Mouse (Mus musculus) lung, embryonic 14.5 days (tissue): ENCODE data around the gene Pgap3. TPM values are rescaled to one million over a fixed set of nuclear protein-coding genes. Genes with fewer than 3 reads are reported as not detected.

Source experiments
- ATAC-seq: fragments of 200-750 bp; cut with Nextera tagmentation; 2 replicates; pipeline ENCODE4 v1.8.0; 2017; ENCODE audit warnings: mild to moderate bottlenecking, moderate TSS enrichment, moderate library complexity; ENCODE audit not compliant: insufficient read depth
- DNase-seq: peaks from one replicate; pipeline ENCODE4 v3.0.0-alpha.2; 2015
- H3K27ac ChIP-seq: fragments of 300-500 bp; sonication (generic); 2 replicates; pipeline ENCODE4 v1.5.1; 2014; ENCODE audit warnings: low read depth, mild to moderate bottlenecking, moderate library complexity
- H3K27me3 ChIP-seq: fragments of 300-500 bp; sonication (generic); 2 replicates; pipeline ENCODE4 v1.6.1; 2014; ENCODE audit warnings: low read length, control low read depth; ENCODE audit not compliant: insufficient read depth
- H3K36me3 ChIP-seq: fragments of 300-500 bp; sonication (generic); 2 replicates; pipeline ENCODE4 v1.6.1; 2014; ENCODE audit warnings: control low read depth; ENCODE audit not compliant: insufficient read depth
- H3K4me1 ChIP-seq: fragments of 300-500 bp; sonication (generic); 2 replicates; pipeline ENCODE4 v1.6.1; 2014; ENCODE audit warnings: antibody characterized with exemption, control low read depth; ENCODE audit not compliant: insufficient read depth
- H3K4me2 ChIP-seq: fragments of 300-500 bp; sonication (generic); 2 replicates; pipeline ENCODE4 v1.6.1; 2014; ENCODE audit warnings: mild to moderate bottlenecking
- H3K4me3 ChIP-seq: fragments of 300-500 bp; sonication (generic); 2 replicates; pipeline ENCODE4 v1.5.1; 2014; ENCODE audit warnings: low read depth, low read length
- H3K9ac ChIP-seq: fragments of 300-500 bp; sonication (generic); 2 replicates; pipeline ENCODE4 v1.6.1; 2014
- H3K9me3 ChIP-seq: fragments of 300-500 bp; sonication (generic); 2 replicates; pipeline ENCODE4 v1.6.1; 2016; ENCODE audit warnings: low read depth, low read length, control low read depth
- CTCF ChIP-seq: IDR thresholded peaks from 2 replicates; pipeline ENCODE4 v1.5.1; 2016; ENCODE audit warnings: antibody characterized with exemption, low read depth
- WGBS: fragments of 180-500 bp; shearing (Covaris S2); extraction: QIAGEN DNeasy Blood & Tissue Kit; methylation state at CpG from one replicate; pipeline ENCODE4 v1.1.7; 2014; 5-methylcytosine and 5-hydroxymethylcytosine counted together
- polyA plus RNA-seq: library from polyadenylated mRNA; unstranded; fragments of >200 nt; fragmentation: Nextera tagmentation; extraction: Ambion mirVana; gene quantifications from 2 replicates; pipeline ENCODE4 v1.2.1, GENCODE M21; 2014

Gene Pgap3
- polyA plus RNA-seq, 1 experiment from 2014 or later = 11.6 TPM

DNA sequence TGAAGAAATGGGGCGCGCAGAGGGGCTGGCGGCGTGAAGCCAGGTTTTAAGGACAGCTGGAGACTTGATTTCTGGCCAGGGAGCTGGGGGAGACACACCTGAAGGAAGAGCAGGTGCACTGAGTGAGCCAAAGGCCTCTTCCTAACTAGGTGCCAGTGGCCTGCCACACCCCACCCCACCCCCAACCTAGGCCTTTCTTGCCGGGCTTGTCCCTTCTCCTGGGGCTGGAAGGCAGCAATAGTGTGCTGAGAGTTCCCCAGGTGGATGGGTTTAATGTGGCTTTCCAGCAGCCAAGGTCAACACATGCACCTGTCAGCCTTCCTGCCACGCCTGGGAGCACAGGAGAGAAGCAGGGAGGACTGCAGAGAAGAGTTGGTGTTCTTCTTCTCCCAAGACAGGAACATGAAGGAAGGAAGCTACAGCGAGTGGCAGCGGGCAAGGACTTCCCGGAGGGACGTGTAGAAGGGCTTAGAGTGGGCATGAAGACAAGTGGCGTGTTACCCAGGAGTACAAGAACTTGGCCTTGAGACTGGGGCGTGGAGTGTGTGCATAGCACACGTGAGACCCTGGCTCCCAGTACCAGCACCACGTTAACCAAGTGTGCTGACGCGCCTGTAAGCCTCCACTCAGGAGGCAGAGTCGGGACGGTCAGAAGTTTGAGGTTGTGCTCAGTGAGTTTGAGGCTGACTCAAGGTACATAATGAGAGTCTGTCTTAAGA, 47.9 kb downstream of the Pgap3 start:
- H3K27me3 ChIP-seq = peaks cover 63% of the 10 kb centered on the region
- H3K4me2 ChIP-seq = no peak overlapping the region
- WGBS = 68% methylated on average over 18 of the region's 18 CpGs
- H3K9ac ChIP-seq = no peak overlapping the region
- peaks cover 10% of the 10 kb centered on the region for H3K4me1 ChIP-seq
- ATAC-seq (no peak), DNase-seq (no peak)
- H3K9me3 ChIP-seq = no peaks in the 10 kb centered on the region
- H3K27ac ChIP-seq = no peak overlapping the region
- no peak overlapping the region for H3K4me3 ChIP-seq
- no peak for TF ChIP-seq CTCF
- H3K36me3 ChIP-seq = no peaks in the 10 kb centered on the region

- Histone ChIP-seq H3K4me3 (peak overlapping the region; percentile 45), H3K9me3 (no peaks in the 10 kb centered on the region), H3K4me2 (peak overlapping the region; percentile 82; the same call in 1 of the 2 replicates), H3K9ac (0 out of 2 replicates have a peak overlapping the region, but pooled peaks have one; percentile 43), H3K27me3 (peaks cover 81% of the 10 kb centered on the region), H3K36me3 (no peaks in the 10 kb centered on the region), H3K4me1 (peaks cover 4% of the 10 kb centered on the region; the same call in 1 of the 2 replicates), H3K27ac (no peak overlapping the region)
- DNase-seq (no peak), ATAC-seq (no peak)
- 5% methylated on average over 9 of the region's 9 CpGs for WGBS
- TF ChIP-seq CTCF = no peak
Measured at GRCm38 (mm10) chr11:98349308-98349707, 51.0 kb downstream of the Pgap3 start.

DNA sequence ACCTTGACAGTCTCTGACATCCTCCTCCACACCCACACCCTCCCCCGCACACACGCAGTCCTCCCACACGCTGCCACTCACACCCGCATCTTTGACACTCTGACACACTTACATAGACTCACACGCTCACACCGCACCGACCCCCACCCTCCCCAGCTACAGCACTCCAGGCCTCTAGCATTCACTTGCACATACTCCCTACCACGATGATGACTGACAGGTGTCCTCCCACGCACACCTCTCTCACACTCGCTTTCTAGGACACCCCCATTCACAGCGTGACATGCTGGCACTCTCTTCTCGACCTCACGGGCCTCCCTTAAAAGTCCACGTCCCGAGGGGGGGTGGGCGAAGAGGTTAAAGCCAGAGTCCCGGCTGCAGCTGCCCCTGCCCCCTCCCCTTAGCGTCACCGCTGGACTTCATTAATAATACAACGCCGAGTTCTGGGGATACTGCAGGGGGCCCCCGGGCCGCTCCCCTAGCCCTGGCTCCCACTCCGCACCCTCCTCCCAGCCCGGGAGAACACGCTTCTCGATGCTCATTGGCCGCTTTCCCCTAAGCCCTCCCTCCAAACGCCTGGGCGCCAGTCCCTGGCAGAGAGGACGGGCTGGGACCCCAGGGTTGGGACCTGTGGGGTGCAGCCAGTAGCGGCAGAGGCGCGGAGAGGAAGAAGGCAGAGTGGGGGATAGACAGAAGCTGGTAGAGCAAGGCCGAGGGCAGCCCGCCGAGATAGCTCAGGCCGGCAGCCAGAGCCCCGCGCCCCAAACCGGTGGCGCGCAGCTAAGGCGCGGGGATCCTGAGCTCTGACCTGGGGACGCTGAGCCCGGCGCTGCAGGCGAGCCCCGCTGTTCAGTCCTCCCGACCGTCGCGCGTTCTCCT, 52.0 kb downstream of the Pgap3 start, which contains the start of gene Ppp1r1b:
Gene Ppp1r1b, plus strand, starts transcription at position 322 of the 879 bp plus-strand sequence.
- Histone ChIP-seq H3K4me3 (peak within 1 kb of the TSS; percentile 45), H3K4me1 (peaks cover 4% of the 10 kb centered on the region; the same call in 1 of the 2 replicates), H3K4me2 (peak within 1 kb of the TSS; percentile 82), H3K9ac (peak within 1 kb of the TSS; percentile 43), H3K27me3 (peaks cover 81% of the 10 kb centered on the region), H3K9me3 (no peaks in the 10 kb centered on the region), H3K36me3 (no peaks in the 10 kb centered on the region), H3K27ac (no peak within 1 kb of the TSS)
- peak; percentile 56 for DNase-seq
- ATAC-seq = peak; percentile 75
- TF ChIP-seq CTCF = no peak
- WGBS = under 1% methylated on average over 54 of the region's 55 CpGs

DNA sequence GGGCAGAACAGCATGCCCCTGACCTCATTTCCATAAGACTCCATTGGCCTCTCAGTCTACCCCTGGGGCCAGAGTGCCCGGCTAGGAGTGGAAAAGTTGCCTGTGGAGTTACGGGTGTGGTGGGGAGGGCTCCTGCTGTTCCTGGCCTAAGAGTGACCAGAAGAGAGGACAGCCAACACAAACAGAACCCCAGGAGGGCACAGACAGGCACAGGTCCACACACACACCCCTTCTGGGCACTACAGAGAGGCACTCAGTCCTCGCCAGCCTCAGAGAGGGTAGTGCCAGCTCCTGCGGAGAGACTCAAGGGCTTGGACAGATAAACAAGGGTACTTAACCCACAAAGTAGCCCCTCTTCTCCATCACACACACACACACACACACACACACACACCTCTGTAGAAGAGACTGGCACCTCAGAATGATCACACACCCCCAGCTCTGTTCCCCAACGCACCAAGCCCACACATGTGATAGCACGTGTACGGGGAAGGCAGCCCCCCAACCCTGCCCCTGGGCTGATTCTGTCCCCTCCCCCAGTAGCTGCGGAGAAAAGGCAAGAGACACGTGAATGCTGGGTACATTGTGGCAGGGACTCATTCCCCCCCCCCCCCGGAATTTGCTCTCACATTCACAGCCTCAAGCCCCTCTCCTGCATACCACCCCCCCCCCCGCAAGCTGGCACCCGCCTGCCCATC, 52.8 kb downstream of the Pgap3 start:
- no peaks in the 10 kb centered on the region for H3K36me3 ChIP-seq
- ATAC-seq (no peak), DNase-seq (no peak)
- peaks cover 77% of the 10 kb centered on the region for H3K27me3 ChIP-seq
- H3K9ac ChIP-seq = no peak overlapping the region
- no peaks in the 10 kb centered on the region for H3K9me3 ChIP-seq
- H3K4me3 ChIP-seq = no peak overlapping the region
- H3K4me2 ChIP-seq = peak overlapping the region; percentile 82
- no peak for TF ChIP-seq CTCF
- WGBS = 6% methylated on average over 12 of the region's 12 CpGs
- H3K4me1 ChIP-seq = peaks cover 4% of the 10 kb centered on the region; the same call in 1 of the 2 replicates
- no peak overlapping the region for H3K27ac ChIP-seq

DNA sequence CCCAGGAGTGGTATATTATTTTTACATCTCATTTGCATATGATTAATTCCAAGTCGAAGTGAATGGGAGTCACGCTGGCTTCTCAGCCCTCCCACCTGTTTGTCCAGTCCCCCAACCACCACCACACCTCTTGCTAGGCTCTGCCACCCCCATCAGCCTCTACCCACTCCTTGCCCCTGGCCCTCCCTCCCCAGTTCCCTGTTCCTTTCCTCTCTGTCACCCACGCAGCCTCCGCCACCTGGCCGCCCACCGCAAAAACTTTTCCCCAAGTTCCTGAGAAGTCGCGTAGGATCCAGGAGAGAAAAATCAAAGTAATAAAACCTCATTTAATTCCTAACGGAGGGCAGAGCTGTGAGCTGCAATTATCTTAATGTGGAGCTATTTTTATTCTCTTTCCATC, 54.1 kb downstream of the Pgap3 start:
- H3K27ac ChIP-seq = no peak overlapping the region
- ATAC-seq (no peak), DNase-seq (no peak)
- no peaks in the 10 kb centered on the region for H3K9me3 ChIP-seq
- whole genome bisulfite sequencing = 16% methylated on average over 9 of the region's 9 CpGs
- no peak overlapping the region for H3K9ac ChIP-seq
- no peak overlapping the region for H3K4me3 ChIP-seq
- H3K36me3 ChIP-seq = no peaks in the 10 kb centered on the region
- H3K4me1 ChIP-seq = peaks cover 9% of the 10 kb centered on the region; the same call in 1 of the 2 replicates
- peaks cover 76% of the 10 kb centered on the region for H3K27me3 ChIP-seq
- TF ChIP-seq CTCF = no peak
- H3K4me2 ChIP-seq = no peak overlapping the region

DNA sequence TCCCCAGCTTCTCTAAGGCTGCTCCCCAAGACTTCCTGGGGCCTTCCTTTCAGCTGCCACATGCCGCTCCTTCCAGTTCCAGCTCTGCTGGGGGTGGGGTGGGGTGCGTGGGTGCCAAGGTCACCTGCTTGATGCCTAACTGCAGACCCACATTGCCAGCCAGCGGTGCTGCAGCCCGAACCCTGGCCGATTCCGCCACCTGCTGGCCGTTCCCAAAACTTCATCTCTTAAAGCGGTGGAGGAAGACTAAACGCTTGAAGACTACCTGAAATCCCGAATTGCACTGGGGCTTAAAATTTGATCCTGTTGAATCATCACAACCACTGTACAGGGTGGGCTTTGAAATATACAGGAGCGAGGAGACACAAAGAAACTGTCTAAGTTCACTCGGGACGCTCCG, 55.0 kb downstream of the Pgap3 start:
- H3K4me3 ChIP-seq = no peak overlapping the region
- peak overlapping the region; percentile 39 for H3K4me2 ChIP-seq
- DNase-seq = peak; percentile 85

More for the DNA sequence above, 55.0 kb downstream of the Pgap3 start:
- Histone ChIP-seq H3K9ac (no peak overlapping the region), H3K4me1 (peaks cover 9% of the 10 kb centered on the region; the same call in 1 of the 2 replicates), H3K27ac (no peak overlapping the region), H3K27me3 (peaks cover 74% of the 10 kb centered on the region), H3K9me3 (no peaks in the 10 kb centered on the region), H3K36me3 (no peaks in the 10 kb centered on the region)
- WGBS = 4% methylated on average over 14 of the region's 14 CpGs
- peak; percentile 85 for TF ChIP-seq CTCF
- no peak for ATAC-seq
